Mouse (Mus musculus) kidney, adult 9 months (tissue): Measurements from ENCODE around the gene Snx32.

Experiments used
- DNase-seq: peaks from one replicate; pipeline ENCODE4 v3.0.0; 2022

The Snx32 gene

GRCm38 (mm10) chr19:5480016-5480415, 30.3 kb downstream of the Snx32 start:
- DNase-seq = no peak

- DNase-seq = no peak
These were observed 32.6 kb downstream of the Snx32 start for GRCm38 (mm10) chr19:5477668-5478300.

GRCm38 (mm10) chr19:5477004-5477667, 33.2 kb downstream of the Snx32 start:
- DNase-seq = no peak

- no peak for DNase-seq
These were observed 35.1 kb downstream of the Snx32 start for GRCm38 (mm10) chr19:5475069-5475714.

- DNase-seq = no peak
These were observed 35.9 kb downstream of the Snx32 start for GRCm38 (mm10) chr19:5474281-5475068.

- peak; percentile 75 for DNase-seq
These were observed 36.6 kb downstream of the Snx32 start, which contains the start of gene Efemp2 for GRCm38 (mm10) chr19:5473720-5474119. Gene Efemp2, plus strand, starts transcription at chr19:5473954.

- no peak for DNase-seq
These were observed 37.5 kb downstream of the Snx32 start for GRCm38 (mm10) chr19:5472857-5473256.

- DNase-seq = no peak
These were observed 38.5 kb downstream of the Snx32 start for GRCm38 (mm10) chr19:5471846-5472245.

- DNase-seq = no peak
These were observed 42.0 kb downstream of the Snx32 start, which contains the start of gene Ctsw for GRCm38 (mm10) chr19:5468374-5468773. Gene Ctsw, minus strand, starts transcription at chr19:5468507.

- DNase-seq = no peak
These were observed 43.3 kb downstream of the Snx32 start for GRCm38 (mm10) chr19:5466916-5467500.

GRCm38 (mm10) chr19:5465037-5465436, 45.3 kb downstream of the Snx32 start:
- DNase-seq = no peak

GRCm38 (mm10) chr19:5463791-5464562, 46.4 kb downstream of the Snx32 start:
- peak; percentile 57 for DNase-seq

- no peak for DNase-seq
These were observed 47.1 kb downstream of the Snx32 start for GRCm38 (mm10) chr19:5463212-5463611.

- no peak for DNase-seq
These were observed 48.9 kb downstream of the Snx32 start for GRCm38 (mm10) chr19:5461411-5461810.

GRCm38 (mm10) chr19:5460465-5460911, 49.9 kb downstream of the Snx32 start, which contains the start of gene Fibp:
Gene Fibp, plus strand, starts transcription at chr19:5460615.
- DNase-seq = peak; percentile 91

GRCm38 (mm10) chr19:5459896-5460295, 50.4 kb downstream of the Snx32 start:
- no peak for DNase-seq

- DNase-seq = no peak
These were observed 51.3 kb downstream of the Snx32 start for GRCm38 (mm10) chr19:5459019-5459418.

- no peak for DNase-seq
These were observed 52.4 kb downstream of the Snx32 start, which contains the start of gene Ccdc85b for GRCm38 (mm10) chr19:5457746-5458442. Gene Ccdc85b, minus strand, starts transcription at chr19:5457894.

- DNase-seq = peak; percentile 97
These were observed 53.2 kb downstream of the Snx32 start for GRCm38 (mm10) chr19:5456922-5457745.
